Mouse (Mus musculus) thymus, postnatal 36 days (tissue): ENCODE measurements around the gene Trat1.

Experiments used
- DNase-seq, 2 experiments: peaks; one replicate each; pipeline ENCODE4 v3.0.0; 2022; ENCODE audit warnings: mixed read lengths in 2 of 2

The Trat1 gene

GRCm38 (mm10) chr16:48771971-48772445 lies at the start of gene Trat1:
TSS of gene Trat1 (minus strand) at chr16:48772021.
- DNase-seq = no peak

GRCm38 (mm10) chr16:48818524-48818923 lies 46.7 kb upstream of the Trat1 start:
- DNase-seq = no peak

DNA sequence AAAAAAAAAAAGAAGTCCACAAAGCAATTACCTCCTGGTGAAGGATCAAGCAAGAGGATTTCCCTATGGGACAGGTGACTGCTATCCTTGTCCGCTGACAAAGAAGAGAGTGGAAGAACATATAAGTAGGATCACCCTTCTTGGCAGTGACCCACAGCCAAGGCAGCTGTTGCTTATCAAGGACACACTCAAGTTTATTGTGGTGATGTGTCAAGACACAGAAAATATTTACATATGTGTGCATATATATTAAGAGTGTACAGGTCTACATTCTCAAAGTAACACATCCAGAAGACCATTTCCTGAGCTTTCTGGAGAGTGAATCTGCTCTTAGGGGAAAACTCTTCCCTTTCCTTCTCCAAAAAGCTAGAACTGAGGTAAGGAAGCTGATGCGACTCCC lies 44.9 kb upstream of the Trat1 start, which contains the start of gene Retnlb:
Gene Retnlb, plus strand, starts transcription at position 162 of the 400 bp plus-strand sequence.
- DNase-seq = no peak

GRCm38 (mm10) chr16:48811881-48812436 lies 40.1 kb upstream of the Trat1 start:
- DNase-seq = no peak

DNA sequence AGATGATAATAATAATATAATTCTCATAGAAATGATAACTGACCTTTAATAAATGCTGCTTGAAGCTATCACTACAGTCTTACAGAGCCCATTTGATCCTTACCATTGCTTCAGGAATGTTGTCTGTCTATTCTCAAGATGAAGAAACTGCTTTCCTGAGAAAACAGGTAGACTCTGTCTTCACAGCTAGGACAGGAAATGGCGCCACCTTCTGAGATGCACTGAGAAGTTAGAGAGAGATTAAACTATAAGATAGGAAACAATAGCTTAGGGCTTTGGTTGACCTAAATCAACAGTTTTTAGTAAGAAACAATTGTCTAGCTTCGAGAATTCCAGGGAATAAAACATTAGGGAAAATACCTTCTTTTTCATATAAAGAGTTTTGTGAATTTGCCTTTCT lies 37.6 kb upstream of the Trat1 start:
- DNase-seq = peak; percentile 67

DNA sequence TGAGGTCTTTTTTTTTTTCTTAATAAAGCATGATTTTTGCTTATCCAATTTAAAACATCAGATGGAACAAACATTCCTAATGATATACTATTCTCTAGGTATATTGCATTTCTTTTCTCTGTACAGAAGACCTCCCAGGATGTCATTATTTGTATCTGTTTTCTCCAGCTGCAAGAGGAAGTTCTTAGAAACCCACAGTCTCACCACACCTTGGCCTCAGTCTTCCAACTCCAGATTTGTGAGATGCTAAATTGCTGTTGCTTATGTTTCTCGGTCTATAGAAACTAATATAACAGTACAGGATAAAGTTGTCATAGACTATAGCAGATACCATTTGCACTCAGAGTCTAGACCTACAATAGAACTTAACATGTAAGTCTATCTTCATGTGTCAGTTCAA lies 34.7 kb upstream of the Trat1 start:
- DNase-seq = no peak

DNA sequence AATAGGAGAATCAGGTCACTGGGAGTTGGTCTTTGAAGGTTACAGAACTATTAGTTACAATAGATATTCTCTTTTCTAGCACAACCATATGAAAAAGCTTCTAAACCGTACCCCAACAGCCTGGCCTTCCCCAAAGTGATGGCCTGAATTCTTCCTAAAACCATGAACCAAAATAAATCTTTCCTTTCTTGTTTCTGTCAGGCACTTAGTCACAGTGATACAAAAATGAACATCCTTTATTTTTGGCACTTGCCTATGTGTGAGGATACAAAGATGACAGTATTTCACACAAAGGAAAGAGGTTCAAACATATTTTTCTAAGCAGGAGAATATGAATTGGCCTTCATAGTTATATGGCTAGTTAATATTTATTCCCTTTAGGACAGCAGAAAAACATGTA lies 33.6 kb upstream of the Trat1 start:
- no peak for DNase-seq

GRCm38 (mm10) chr16:48800906-48801305 lies 29.1 kb upstream of the Trat1 start:
- DNase-seq = peak; percentile 15 to 28

DNA sequence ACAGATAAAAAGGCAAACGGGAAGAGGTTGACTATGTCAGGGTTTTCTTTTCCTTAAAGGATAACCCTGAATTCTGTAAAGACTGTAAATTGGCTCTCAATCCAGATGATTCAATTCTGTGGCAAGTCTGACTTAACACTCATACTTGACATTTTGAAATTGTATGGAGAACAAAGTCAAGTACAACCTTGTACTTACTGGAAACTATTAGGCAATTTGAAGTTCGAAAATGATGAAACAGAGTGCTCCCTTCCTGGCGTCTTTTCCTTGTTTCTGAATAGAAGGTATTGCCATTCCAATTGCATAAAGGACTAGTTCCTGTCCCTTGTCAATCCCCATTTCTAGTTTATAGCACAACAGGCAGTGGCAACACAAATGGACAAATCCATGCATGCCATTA lies 27.6 kb upstream of the Trat1 start:
- no peak for DNase-seq

GRCm38 (mm10) chr16:48798285-48798684 lies 26.5 kb upstream of the Trat1 start:
- no peak for DNase-seq

GRCm38 (mm10) chr16:48788704-48789185 lies 16.9 kb upstream of the Trat1 start:
- peak; percentile 39 to 54 for DNase-seq

- peak in 1 of 2 experiments; percentile 20 for DNase-seq
Observed at GRCm38 (mm10) chr16:48786258-48786657, 14.4 kb upstream of the Trat1 start.

- DNase-seq = peak in 1 of 2 experiments; percentile 17
Observed at GRCm38 (mm10) chr16:48777254-48777653, 5.4 kb upstream of the Trat1 start.

DNA sequence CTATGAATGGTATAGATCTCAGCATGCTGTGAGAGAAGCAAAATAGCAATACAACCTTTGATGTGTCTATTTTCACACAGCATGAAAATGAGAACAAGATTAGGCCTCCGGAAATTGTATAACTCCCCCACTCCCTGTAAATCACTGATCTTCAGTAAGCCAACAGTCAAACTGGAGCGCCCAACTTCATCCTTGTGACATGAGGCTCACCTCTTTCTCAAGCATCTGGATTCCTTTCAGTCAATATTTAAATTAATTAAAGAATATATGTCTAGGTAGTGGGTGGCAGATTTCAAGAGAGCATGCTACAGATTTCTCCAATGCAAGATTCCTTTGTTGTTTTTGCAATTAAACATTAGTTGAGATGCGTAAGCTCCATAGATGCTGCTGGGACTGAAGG lies 2.6 kb downstream of the Trat1 start:
- DNase-seq = no peak

GRCm38 (mm10) chr16:48760643-48761481 lies 11.0 kb downstream of the Trat1 start:
- no peak for DNase-seq

DNA sequence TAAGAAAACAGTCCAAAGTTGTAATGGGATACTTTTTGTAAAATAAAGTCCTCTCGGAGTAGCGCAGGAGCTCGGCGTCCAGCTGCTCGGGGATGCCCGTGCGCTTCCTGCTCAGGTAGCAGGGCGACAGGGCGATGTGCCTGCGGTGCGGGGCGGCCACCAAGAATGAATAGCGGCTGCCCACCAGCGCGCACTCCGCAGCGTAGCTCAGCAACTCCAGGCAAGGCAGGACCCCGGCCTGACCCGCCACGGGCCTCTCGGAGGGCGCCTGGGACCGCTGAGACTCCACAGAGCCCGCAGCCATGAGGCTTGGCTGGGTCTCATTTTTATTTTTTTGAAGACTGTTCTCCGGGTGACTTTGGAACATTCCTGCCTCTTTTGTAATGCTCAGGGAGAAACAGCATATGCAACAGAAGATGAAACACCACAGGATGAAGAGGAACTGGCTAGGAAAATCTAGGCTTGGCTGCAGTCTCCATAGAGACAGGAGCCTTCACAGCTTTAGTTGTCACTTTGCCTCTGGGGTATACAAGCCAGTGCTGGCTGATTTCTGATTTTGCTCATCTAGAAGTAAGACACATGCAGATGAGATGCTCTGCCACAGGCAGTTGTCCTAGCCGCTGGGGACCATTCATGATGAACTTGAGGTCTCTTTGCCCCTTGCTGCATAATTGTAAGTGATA lies 21.5 kb downstream of the Trat1 start:
- peak in 1 of 2 experiments; percentile 16 for DNase-seq

DNA sequence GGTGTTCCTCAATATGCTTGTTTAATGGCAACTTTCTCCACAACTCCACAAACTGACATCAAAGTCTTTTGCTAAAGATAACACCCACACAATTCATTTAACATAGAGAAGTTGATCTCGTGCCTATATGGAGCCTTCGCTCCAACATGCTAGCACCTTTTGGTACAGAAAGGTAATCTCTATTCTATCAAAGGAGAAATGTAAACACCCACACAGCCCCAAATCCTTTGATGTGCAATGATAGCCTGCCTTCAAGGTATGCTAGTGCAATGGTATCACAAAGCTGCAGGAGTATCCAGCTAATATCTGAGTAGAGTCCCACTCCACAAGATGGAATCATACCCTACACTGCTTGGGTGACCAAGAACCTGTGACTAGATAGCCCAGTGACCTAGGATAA lies 26.4 kb downstream of the Trat1 start:
- no peak for DNase-seq

GRCm38 (mm10) chr16:48745011-48745410 lies 26.8 kb downstream of the Trat1 start:
- DNase-seq = no peak

DNA sequence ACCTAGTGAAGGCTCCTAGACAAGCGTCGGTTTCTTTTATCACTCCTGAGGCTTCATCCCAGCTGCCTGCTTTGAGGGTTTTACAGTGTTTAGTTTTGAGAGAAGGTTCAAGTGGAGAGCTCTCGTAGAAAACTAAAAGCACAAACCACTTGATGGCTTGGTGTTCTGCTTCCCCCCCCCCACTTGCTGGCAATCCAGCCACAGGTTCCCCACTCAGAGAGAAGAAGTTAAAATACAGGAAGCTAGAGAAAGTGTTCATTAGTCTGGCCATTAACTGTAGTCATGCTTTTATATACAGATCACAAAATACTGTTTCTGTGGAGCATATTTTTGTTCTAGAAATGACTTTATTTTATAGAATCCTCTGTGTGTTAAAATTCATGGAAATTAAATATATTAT lies 30.3 kb downstream of the Trat1 start:
- no peak for DNase-seq

DNA sequence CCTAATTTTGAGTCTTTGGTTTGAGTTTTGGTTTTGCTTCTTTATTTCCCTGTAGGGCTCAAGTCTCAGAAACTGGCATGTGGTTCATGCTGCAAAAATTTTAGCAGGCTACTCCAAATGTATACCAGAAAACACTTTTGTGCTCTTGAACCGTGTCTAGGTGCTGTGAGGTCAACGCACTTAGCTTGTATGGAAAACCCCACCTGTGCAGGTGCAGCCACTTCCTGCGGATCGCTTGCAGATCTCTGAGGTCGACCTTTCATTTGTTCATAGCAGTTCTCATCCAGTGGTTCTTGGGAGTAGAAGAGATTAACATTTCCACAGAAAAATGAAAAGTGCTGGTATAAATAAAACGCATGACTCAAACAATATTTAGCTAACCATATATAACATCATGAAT lies 31.8 kb downstream of the Trat1 start:
- DNase-seq = no peak

- DNase-seq = no peak
Observed at GRCm38 (mm10) chr16:48738429-48738828, 33.4 kb downstream of the Trat1 start.

DNA sequence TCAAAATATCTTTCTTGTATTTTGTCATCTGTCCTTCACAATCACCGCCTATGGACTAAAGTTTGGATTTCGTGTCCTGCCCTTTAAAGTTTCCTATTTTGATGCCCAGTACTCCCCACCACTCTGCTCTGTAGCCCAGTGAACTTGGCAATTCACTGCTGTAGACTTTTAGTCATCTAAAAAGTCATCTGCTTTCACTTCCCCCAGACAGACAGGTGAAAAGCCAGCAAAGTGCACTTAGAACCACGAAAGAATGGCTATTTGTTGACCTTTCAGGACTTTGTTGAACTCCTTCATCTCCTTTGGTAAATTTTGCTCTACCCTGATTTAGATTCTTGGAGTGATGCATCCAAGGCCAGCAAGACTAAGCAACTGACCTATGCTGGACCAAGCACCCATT lies 34.9 kb downstream of the Trat1 start:
- no peak for DNase-seq

DNA sequence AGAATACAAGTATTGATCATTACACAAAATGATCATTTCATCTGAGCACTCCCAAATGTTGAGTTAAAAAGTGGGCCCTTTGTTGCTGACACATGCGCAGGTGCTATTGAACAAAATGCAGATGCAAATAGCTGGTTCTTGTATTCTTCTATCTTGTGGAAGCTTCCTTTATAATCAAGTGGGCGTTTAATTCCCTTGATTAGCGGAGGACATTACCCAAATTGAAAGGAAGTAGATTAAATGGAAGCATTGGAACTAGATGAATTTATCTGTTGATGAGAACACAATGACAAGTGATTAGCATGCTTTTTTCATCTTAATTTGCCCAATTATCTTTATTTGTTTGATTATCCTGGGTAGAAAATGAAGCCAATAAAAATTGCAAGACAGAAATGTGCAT lies 51.6 kb downstream of the Trat1 start:
- no peak for DNase-seq

GRCm38 (mm10) chr16:48719679-48720078 lies 52.1 kb downstream of the Trat1 start:
- DNase-seq = no peak
